Mouse (Mus musculus) right cerebral cortex, postnatal 25 days (tissue): ENCODE data around the gene Vmn1r171.
"Not testable (repeated sequence)": the region's sequence is repeated elsewhere in the genome, so short reads cannot be mapped to it uniquely, and the experiment has no call there.

ENCODE experiments used
- DNase-seq: peaks from one replicate; pipeline ENCODE4 v3.0.0; 2022

Vmn1r171 gene

DNA sequence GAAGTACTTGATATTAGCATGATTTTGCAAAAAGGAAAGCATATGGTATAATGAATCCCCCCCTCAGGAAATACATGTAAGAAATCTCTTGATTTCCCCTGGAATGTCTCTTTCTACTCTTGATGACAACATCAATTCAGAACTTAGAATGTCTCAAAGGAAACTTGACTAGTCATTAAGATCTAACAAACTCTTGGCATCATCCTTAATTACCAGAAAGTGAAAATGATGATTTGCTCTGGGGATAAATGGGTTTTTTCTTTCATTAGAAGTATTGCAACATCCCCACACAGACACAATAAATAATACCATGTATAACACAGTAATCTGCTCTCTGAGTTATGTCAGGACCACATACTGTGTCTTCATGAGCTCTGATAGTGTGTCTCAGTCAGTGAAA lies at the start of gene Vmn1r171:
Gene Vmn1r171, plus strand, starts transcription at position 301 of the 400 bp plus-strand sequence.
- DNase-seq: no peak

DNA sequence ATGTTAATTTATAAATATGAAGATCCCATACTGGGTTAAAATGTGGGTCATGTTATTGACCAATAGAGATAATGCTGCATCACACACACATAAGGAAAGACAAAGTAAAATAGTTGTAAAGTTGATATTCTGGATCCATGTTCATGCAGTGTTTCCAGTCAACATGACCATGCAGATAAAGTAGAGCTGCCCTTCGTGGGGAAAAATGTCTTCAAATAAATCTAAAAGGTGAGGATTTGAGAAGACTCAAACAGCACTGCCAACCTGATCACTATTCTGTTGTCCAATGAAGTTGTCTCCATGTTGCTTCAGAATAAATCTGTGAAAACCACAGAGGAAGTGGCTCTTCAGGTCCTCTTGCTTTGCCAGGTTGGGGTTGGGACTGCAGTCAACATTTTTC lies 24.6 kb upstream of the Vmn1r171 start, which contains the start of gene Vmn1r170:
Gene Vmn1r170, plus strand, starts transcription at position 301 of the 400 bp plus-strand sequence.
- DNase-seq: not testable (repeated sequence)

DNA sequence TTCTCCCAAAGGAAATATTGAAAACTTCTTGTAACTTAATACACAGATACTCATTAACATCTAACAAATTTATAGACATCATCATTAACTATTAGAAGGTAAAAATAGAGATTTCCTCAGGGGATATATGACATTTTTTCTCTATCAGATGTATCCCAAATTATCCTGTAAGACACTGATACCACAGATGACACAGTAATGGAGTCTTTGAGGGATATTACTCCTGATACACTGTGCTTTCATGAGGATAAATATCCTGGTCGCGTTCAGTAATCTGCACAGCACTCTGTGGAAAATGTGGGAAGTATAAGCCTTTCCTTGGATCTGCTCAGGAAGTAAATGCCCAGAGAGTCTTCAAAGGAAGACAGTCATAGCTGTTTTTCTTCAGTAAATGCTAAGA lies 27.5 kb downstream of the Vmn1r171 start, which contains the start of gene Vmn1r172:
Gene Vmn1r172, plus strand, starts transcription at position 301 of the 400 bp plus-strand sequence.
- DNase-seq: no peak
